Mouse (Mus musculus): Measurements from ENCODE around the gene Shc4.

DNA sequence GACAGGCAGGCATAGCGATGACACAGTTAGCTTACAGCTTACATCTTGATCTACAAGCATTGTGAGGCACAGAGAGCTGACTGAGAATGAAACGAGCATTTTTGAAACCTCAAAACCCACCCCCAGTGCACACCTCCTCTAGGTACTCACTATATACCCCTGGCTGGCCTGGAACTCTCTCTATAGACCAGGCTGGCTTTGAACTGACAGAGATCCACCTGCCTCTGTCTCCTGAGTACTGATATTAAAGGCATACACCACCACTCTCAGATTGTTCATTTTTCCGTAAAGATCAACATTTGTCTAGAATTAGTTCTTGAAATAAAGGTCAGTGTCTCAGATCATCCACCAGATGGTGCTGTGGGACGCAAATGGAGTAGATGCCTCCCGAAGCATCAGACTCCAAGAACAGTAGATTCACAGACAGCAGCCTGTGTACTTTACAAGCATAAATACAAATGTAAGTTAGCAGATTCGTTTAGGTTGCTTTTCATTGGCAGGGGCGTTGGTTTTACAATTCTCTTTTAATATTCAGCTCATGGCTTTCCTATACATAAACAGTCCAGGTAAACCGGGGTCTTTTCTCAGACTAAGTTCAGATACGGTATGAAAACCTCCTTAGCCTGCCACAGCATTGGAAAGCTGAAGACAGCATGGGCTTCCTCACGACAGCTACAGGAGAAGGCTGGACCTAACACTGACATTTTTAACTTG lies 64.0 kb downstream of the Shc4 start:
- TF ChIP-seq EP300 (IDR thresholded peaks at IDR 0.05; ENCODE audit: low read depth) (no peak), CTCF (IDR thresholded peaks at IDR 0.05; ENCODE audit: low read depth) (peak; percentile 97)

Data from liver, postnatal 0 days (tissue).